ENCODE assay signal across 1 mouse cellular context in genomic region chr11:104171281-104171781, GRCm38 (mm10).
TF ChIP-seq lines count a peak whose summit lies in the region.

No protein-coding gene starts in this region.

TF ChIP-seq in MEL, 35 proteins besides CTCF, POLR2A, EP300 and RAD21 (continued from another document):
- TF ChIP-seq E2F4 (IDR thresholded peaks at IDR 0.05; ENCODE audit: borderline replicate concordance, low read depth, low read length) (no peak), RCOR1 (IDR thresholded peaks at IDR 0.05; ENCODE audit: low read depth, low read length) (0 out of 2 replicates have a peak, but pooled peaks have one; percentile 38), ZC3H11A (IDR thresholded peaks at IDR 0.05; ENCODE audit: low read depth, low read length) (peak; percentile 86), ELF1 (IDR thresholded peaks at IDR 0.05; ENCODE audit: low read depth, low read length) (0 out of 2 replicates have a peak, but pooled peaks have one; percentile 37), HCFC1 (IDR thresholded peaks at IDR 0.05; ENCODE audit: low read depth, low read length) (no peak), MAFK (IDR thresholded peaks at IDR 0.05; ENCODE audit: borderline replicate concordance, low read depth, low read length) (no peak), SMC3 (IDR thresholded peaks at IDR 0.05; ENCODE audit: low read depth, low read length) (peak; percentile 98)
TF ChIP-seq in MEL: peak in this region for 5.
